Mouse (Mus musculus) ovary, adult 18-20 months (tissue): ENCODE data around the gene Ccdc146.
"Not testable (repeated sequence)": the region's sequence is repeated elsewhere in the genome, so short reads cannot be mapped to it uniquely, and the experiment has no call there.

Experiments
- DNase-seq: peaks from one replicate; pipeline ENCODE4 v3.0.0; 2022; ENCODE audit warnings: low spot score, mixed read lengths

Gene Ccdc146

GRCm38 (mm10) chr5:21387340-21387739 is 37.1 kb downstream of the Ccdc146 start:
- no peak for DNase-seq

- no peak for DNase-seq
Observed at GRCm38 (mm10) chr5:21386432-21386831, 38.0 kb downstream of the Ccdc146 start.

GRCm38 (mm10) chr5:21384976-21385375 is 39.5 kb downstream of the Ccdc146 start:
- no peak for DNase-seq

DNA sequence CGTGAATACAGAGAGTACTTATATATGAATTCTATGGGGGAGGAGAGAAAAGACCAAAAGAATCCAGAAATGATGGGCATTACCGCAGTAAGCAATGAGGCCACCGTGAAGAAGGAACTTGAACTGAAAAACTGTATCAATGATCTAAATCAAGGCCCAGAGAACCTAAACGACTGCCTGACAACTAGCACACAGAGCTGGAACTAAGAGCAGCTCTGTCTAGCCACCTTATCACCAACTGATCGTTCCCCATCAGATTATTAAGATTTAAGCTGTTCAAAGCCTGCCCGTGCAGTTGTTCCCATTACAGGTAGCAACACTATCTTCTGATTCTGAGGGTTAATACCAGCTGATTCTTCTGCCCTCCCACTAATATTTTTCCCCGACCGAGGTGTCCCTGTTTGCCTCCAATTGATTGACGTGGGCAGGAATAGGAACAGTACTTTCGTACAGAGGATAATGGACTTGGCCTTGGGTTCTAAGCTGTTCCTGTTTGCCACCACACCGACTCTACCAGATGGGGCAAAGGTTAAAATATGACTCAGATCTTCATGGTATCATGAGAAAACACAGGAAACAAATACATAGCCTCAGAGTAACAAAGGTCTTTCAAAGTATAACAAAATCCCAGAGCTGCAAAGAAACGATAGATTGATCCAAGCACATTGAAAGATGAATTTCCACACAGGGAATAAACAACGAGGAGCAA is 40.1 kb downstream of the Ccdc146 start:
- DNase-seq, result no peak

- DNase-seq, result no peak
Observed at GRCm38 (mm10) chr5:21383392-21384251, 40.9 kb downstream of the Ccdc146 start.

DNA sequence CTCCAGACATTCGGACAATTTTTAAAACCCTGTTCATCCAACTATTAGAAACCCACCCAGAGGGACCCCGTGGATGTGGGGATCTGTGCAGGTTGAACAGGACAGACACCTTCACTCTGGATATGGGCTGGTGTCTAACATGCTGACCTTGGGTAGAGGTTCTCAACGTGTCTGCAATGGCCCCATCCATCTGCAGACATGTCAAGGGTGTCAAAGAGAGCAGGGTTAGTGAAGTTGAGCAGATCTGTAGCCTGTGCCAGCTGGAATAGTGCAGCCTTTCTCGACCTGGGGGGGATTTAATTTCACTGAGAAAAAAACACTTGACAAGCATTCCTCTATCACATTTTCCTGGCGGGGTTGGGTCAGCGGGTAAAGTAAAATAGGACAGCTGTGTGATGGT is 41.8 kb downstream of the Ccdc146 start:
- no peak for DNase-seq

DNA sequence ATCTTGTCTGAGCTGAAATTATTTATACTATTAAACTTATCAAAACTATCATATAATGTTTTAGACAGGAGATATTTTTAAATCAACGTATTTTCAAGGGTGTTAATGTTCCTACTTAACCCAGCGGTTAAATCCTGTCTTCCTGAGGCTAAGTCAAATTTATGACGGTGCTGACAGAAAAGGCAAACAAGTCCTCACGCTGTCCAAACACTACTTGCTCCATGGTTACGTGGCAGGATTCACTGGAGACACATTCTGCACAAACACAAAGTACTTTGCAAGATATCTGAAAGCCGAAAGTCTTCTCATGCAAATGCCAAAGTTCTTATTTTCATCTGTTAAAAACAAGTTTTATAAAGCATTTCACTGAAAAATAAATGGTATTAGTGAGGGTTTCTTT is 42.5 kb downstream of the Ccdc146 start:
- no peak for DNase-seq

DNA sequence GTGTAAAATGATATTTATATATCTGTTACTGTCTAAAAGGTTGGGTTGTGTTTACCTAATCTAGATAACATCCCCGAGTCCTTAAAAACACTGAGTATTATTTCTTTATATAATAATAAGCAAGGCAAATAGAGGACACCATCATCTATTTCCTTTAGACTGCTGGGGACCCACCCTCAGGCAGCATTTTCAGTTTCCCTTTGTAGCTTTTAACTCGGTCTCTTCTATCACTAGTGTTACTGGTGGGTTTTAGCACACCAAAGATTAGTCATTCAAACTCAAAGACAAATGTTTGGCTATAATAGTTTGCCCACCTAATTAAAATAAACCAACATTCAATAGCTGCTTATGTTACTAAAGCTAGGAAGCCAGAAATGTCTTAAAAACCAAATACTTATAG is 46.1 kb downstream of the Ccdc146 start:
- no peak for DNase-seq

- DNase-seq, result no peak
Observed at GRCm38 (mm10) chr5:21376935-21377334, 47.5 kb downstream of the Ccdc146 start.

GRCm38 (mm10) chr5:21373180-21373518 is 51.3 kb downstream of the Ccdc146 start:
- DNase-seq, result no peak

DNA sequence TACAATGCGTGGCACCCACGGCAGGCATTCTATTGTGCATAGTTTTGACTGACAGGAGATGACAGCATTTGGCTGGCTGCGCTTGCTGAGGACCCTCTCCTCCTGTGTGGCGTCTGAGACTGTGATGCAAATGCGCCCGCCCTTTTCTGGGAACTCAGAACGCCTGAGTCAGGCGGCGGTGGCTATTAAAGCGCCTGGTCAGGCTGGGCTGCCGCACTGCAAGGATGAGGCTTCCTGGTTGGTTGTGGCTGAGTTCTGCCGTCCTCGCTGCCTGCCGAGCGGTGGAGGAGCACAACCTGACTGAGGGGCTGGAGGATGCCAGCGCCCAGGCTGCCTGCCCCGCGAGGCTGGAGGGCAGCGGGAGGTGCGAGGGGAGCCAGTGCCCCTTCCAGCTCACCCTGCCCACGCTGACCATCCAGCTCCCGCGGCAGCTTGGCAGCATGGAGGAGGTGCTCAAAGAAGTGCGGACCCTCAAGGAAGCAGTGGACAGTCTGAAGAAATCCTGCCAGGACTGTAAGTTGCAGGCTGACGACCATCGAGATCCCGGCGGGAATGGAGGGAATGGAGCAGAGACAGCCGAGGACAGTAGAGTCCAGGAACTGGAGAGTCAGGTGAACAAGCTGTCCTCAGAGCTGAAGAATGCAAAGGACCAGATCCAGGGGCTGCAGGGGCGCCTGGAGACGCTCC is 51.8 kb downstream of the Ccdc146 start, which contains the start of gene Fgl2:
Gene Fgl2, plus strand, starts transcription at position 150 of the 687 bp plus-strand sequence.
- peak; percentile 60 for DNase-seq

DNA sequence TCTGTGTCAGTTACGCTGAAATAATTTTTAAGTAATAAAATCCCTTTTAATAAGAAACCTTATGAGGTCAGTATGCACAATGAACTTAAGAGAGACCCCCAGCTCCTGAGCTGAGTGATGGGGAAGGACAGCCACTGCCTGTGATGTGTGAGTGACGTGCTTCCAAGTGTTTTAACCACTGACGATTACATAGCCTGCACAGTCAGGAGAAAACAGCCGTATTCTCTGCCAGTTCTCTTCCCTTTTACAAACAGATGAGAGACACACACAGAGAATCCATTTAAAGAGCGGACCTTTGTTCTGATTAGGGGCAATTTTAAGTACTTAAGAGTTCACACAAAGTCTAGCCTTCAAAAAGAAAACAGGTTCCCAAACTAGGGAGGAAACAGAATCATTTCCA is 52.6 kb downstream of the Ccdc146 start:
- DNase-seq, result no peak

GRCm38 (mm10) chr5:21370218-21370947 is 54.1 kb downstream of the Ccdc146 start:
- DNase-seq, result no peak

- DNase-seq, result no peak
Observed at GRCm38 (mm10) chr5:21367514-21367913, 57.0 kb downstream of the Ccdc146 start.

DNA sequence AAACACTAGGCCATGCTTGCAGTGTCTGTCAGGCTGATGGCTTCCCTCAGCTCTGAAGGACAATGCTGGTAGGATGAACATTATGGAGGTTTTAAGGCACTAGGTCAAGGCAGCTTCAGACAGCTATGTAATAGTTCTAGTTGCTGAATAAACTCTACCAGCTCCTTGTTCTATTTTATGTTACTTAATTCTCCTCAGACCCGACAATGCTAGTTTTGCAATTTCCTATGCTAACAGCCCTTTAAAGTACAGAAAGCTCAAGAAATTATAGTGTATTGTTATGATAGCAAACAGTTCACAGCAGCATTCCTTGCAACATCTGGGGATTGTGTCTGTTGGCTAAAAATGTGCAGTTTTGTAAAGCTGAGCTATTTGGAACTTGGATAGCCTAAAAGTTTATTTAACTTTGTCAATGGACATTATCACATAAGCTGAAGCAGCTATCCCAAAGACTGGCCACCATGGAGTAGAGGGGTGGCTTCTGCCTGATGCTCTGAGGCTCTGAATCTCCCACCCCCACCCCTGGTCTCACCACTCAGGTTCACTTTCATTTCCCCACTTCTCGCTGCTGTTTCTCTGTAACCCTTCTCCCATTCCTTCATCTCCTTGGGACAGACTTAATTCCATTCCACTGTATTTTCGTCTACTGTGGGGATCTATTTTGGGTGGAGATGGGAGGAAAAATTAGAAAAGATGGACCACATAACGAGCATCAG is 58.0 kb downstream of the Ccdc146 start:
- DNase-seq, result no peak

DNA sequence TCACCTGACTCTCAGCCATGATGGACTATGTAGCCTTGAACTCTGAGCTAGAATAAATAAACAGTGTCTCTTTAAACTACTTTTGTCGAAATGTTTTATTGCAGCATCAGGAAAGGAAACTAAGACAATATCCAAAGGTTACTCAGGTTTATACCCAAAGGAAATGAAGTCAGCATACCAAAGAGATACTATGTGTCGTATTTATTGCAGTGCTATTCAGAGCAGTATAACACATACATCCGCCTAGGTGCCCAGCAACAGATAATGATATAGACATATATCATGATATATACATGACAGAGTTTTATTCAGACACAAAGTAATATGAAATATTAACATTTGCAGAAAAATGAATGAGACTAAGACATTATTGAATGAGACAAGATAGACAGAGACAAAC is 61.1 kb downstream of the Ccdc146 start:
- no peak for DNase-seq

DNA sequence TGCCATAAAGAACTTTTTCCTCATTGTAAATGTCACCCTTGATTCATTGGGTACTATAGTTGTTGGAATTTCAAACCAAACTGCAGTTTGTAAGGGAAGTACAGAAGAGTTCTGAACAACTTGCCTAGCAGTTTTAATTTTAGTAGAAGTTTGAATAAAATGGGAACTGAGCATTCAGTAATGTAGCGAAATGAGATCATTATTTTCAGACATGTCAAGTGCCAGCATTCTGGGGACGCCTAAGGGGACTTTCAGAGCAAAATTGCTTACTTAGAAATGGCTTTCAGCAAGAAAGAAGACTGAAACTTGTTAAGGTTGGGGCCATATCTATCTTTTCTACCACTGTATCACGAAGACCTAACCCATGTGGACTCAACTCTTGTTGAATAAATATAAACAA is 65.8 kb downstream of the Ccdc146 start:
- no peak for DNase-seq

DNA sequence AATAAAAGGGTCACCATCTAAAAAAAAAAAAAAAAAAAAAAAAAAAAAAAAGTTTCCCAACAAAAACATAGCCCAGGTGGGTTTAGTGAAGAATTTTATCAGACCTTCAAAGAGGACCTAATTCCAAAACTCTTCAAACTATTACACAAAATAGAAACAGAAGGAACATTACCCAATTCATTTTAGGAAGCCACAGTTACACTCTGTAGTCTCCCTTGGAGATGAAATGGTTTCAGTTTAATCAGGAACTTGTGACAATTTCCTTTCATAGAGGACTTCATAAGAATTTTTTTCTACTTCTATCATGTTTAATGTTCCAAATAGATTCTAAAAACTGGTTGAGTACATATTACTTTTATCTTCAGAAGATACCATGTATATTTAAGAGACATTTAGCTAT is 72.8 kb downstream of the Ccdc146 start:
- no peak for DNase-seq

DNA sequence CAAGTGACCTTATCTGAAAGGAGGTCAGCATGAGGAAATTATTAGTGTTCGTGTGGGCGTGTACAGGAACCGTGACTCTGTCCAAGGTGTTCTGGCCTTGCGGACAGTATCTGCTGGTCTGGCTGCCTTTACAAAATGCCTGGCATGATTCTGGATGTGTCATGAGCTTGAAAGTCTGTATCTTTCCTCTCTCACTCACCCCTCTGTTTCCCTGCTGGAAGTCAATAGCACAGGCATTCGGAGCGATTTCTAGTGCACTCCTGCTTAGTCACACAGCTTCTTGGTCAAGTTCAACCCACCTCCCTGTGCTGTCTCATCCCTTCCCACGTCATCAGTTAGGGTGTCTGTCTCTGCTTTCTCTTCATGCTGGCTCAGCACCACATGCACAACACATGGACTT is 76.1 kb downstream of the Ccdc146 start:
- no peak for DNase-seq

- not testable (repeated sequence) for DNase-seq
Observed at GRCm38 (mm10) chr5:21342265-21342664, 82.2 kb downstream of the Ccdc146 start.

DNA sequence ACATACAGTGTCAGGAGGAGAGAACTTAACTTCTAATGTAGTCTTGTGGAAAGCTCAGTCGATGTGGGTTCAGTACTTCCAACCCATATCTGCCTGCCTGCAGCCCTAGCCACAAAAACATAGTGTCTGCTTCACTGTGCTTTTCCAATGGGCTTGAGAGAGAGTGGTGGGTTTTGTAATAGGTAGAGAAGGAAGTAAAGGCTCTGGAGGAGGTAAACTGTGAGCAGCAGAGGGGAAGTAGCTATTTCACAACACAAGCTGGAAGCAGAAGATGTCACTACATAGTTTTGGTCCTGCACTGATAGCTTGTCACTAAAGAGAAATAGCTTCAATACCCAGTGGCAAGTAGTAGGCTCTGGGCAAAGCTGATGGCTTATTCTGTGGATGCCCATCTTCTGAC is 92.4 kb downstream of the Ccdc146 start:
- no peak for DNase-seq

DNA sequence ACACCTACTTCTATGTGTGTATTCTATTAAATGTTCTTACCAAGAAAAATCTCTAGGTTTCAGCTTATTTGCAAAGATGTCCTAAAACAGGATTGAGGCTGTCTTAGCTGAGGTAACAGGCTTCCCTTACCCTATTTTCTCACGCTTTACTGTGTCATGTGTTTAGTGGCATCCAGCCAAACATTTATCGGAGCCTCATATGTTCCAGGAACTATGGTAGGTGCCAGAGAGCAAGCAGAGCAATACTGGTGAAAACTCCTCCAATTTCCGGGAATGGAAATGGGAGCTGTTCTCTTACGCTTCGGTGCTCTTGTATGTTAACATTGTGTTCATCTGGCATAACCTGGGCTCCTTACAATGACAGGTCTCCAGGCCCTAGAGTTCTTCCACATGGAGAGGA is 92.8 kb downstream of the Ccdc146 start:
- DNase-seq, result no peak
